Mouse (Mus musculus) heart, embryonic 13.5 days (tissue): ENCODE measurements around the gene Akap13. TPM values are rescaled to one million over a fixed set of nuclear protein-coding genes. Genes with fewer than 3 reads are reported as not detected.

Experiments used
- ATAC-seq: fragments of 200-750 bp; cut with Nextera tagmentation; 2 replicates; pipeline ENCODE4 v1.8.0; 2017; ENCODE audit warnings: moderate TSS enrichment; ENCODE audit not compliant: insufficient number of reproducible peaks, low FRiP score, low TSS enrichment; ENCODE audit errors: extremely low read depth
- H3K27ac ChIP-seq: fragments of 300-500 bp; sonication (generic); replicated peaks from 2 replicates; pipeline ENCODE4 v1.5.1; 2015; ENCODE audit warnings: moderate library complexity, mild to moderate bottlenecking, inconsistent platforms
- H3K27me3 ChIP-seq: fragments of 300-500 bp; sonication (generic); replicated peaks from 2 replicates; pipeline ENCODE4 v1.6.1; 2015; ENCODE audit warnings: mild to moderate bottlenecking, inconsistent platforms
- H3K36me3 ChIP-seq: fragments of 300-500 bp; sonication (generic); 2 replicates; pipeline ENCODE4 v1.6.1; 2015; ENCODE audit warnings: mild to moderate bottlenecking, inconsistent platforms
- H3K4me1 ChIP-seq: fragments of 300-500 bp; sonication (generic); 2 replicates; pipeline ENCODE4 v1.6.1; 2015; ENCODE audit warnings: inconsistent platforms
- H3K4me2 ChIP-seq: fragments of 300-500 bp; sonication (generic); 2 replicates; pipeline ENCODE4 v1.6.1; 2015; ENCODE audit warnings: inconsistent platforms, mild to moderate bottlenecking, moderate library complexity
- H3K4me3 ChIP-seq: fragments of 300-500 bp; sonication (generic); 2 replicates; pipeline ENCODE4 v1.5.1; 2015; ENCODE audit warnings: moderate library complexity, mild to moderate bottlenecking, inconsistent platforms
- H3K9ac ChIP-seq: fragments of 300-500 bp; sonication (generic); 2 replicates; pipeline ENCODE4 v1.6.1; 2015; ENCODE audit warnings: inconsistent platforms, mild to moderate bottlenecking, moderate library complexity
- H3K9me3 ChIP-seq: fragments of 300-500 bp; sonication (generic); 2 replicates; pipeline ENCODE4 v1.6.1; 2016; ENCODE audit warnings: inconsistent platforms
- WGBS: fragments of 180-500 bp; shearing (Covaris S2); methylation state at CpG from one replicate; pipeline ENCODE4 v1.1.7; 2015; ENCODE audit warnings: mixed read lengths; 5-methylcytosine and 5-hydroxymethylcytosine counted together
- polyA plus RNA-seq: library from polyadenylated mRNA; unstranded; fragments of >200 nt; fragmentation: Nextera tagmentation; extraction: Ambion mirVana; gene quantifications from 2 replicates; pipeline ENCODE4 v1.2.1, GENCODE M21; 2015

Gene Akap13
- polyA plus RNA-seq, 1 experiment from 2014 or later, result 41.8 TPM

GRCm38 (mm10) chr7:75620395-75620960 is 165.1 kb downstream of the Akap13 start:
- H3K4me3 ChIP-seq, result no peak overlapping the region
- peaks cover 16% of the 10 kb centered on the region for H3K4me1 ChIP-seq
- H3K27ac ChIP-seq, result no peak overlapping the region
- WGBS, result 80% methylated on average over 3 of the region's 3 CpGs
- no peak for ATAC-seq
- no peaks in the 10 kb centered on the region for H3K27me3 ChIP-seq
- H3K9me3 ChIP-seq, result no peaks in the 10 kb centered on the region
- H3K36me3 ChIP-seq, result peaks cover 49% of the 10 kb centered on the region
- H3K9ac ChIP-seq, result no peak overlapping the region
- H3K4me2 ChIP-seq, result no peak overlapping the region

- Histone ChIP-seq H3K4me3 (no peak overlapping the region), H3K9me3 (no peaks in the 10 kb centered on the region), H3K27ac (no peak overlapping the region), H3K4me1 (peaks cover 16% of the 10 kb centered on the region), H3K4me2 (no peak overlapping the region), H3K27me3 (no peaks in the 10 kb centered on the region), H3K9ac (no peak overlapping the region), H3K36me3 (peaks cover 44% of the 10 kb centered on the region)
- ATAC-seq, result no peak
- 69% methylated on average over 4 of the region's 4 CpGs for WGBS
These were observed 165.6 kb downstream of the Akap13 start for GRCm38 (mm10) chr7:75620976-75621375.

GRCm38 (mm10) chr7:75627831-75628230 is 172.5 kb downstream of the Akap13 start:
- Histone ChIP-seq H3K9me3 (0 out of 2 replicates have a peak, but pooled peaks cover 3% of the 10 kb centered on the region), H3K36me3 (peaks cover 15% of the 10 kb centered on the region), H3K4me3 (no peak overlapping the region), H3K27me3 (no peaks in the 10 kb centered on the region), H3K27ac (no peak overlapping the region), H3K9ac (no peak overlapping the region), H3K4me1 (peaks cover 19% of the 10 kb centered on the region), H3K4me2 (no peak overlapping the region)
- 65% methylated on average over 2 of the region's 2 CpGs for WGBS
- ATAC-seq, result no peak

DNA sequence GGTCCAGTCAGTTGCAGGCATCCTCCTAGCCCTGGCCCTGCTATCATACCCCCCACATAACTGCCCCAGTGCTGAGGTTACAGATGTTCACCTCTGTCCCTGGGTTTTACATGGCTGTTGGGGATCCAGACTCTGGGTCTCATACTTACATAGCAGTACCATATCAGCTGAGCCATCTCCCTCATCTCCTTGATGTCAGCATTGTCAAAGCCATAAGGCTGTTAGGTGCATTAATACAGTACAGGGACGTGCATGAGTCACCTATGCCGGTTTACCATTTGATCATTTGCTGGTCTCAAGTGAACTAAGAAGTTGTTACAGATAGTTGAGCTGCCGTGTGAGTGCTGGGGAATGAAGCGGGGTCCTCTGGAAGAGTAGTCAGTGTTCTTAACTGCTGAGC is 174.3 kb downstream of the Akap13 start:
- H3K27ac ChIP-seq, result no peak overlapping the region
- H3K36me3 ChIP-seq, result peaks cover 9% of the 10 kb centered on the region
- no peak overlapping the region for H3K9ac ChIP-seq
- H3K4me3 ChIP-seq, result no peak overlapping the region
- peaks cover 31% of the 10 kb centered on the region for H3K4me1 ChIP-seq
- no peaks in the 10 kb centered on the region for H3K27me3 ChIP-seq
- no peak overlapping the region for H3K4me2 ChIP-seq
- WGBS, result 89% methylated on average over 4 of the region's 4 CpGs
- 0 out of 2 replicates have a peak, but pooled peaks cover 3% of the 10 kb centered on the region for H3K9me3 ChIP-seq
- no peak for ATAC-seq

- no peak for ATAC-seq
- H3K9me3 ChIP-seq, result no peaks in the 10 kb centered on the region
- WGBS, result 51% methylated on average over 3 of the region's 3 CpGs
- H3K9ac ChIP-seq, result no peak overlapping the region
- peaks cover 26% of the 10 kb centered on the region for H3K4me1 ChIP-seq
- no peaks in the 10 kb centered on the region for H3K27me3 ChIP-seq
- no peak overlapping the region for H3K4me2 ChIP-seq
- H3K36me3 ChIP-seq, result no peaks in the 10 kb centered on the region
- no peak overlapping the region for H3K27ac ChIP-seq
- no peak overlapping the region for H3K4me3 ChIP-seq
These were observed 177.6 kb downstream of the Akap13 start for GRCm38 (mm10) chr7:75632941-75633340.

GRCm38 (mm10) chr7:75633393-75633792 is 178.1 kb downstream of the Akap13 start:
- Histone ChIP-seq H3K4me1 (peaks cover 23% of the 10 kb centered on the region), H3K9ac (no peak overlapping the region), H3K27ac (no peak overlapping the region), H3K9me3 (no peaks in the 10 kb centered on the region), H3K4me3 (no peak overlapping the region), H3K27me3 (no peaks in the 10 kb centered on the region), H3K4me2 (no peak overlapping the region), H3K36me3 (no peaks in the 10 kb centered on the region)
- ATAC-seq, result no peak

DNA sequence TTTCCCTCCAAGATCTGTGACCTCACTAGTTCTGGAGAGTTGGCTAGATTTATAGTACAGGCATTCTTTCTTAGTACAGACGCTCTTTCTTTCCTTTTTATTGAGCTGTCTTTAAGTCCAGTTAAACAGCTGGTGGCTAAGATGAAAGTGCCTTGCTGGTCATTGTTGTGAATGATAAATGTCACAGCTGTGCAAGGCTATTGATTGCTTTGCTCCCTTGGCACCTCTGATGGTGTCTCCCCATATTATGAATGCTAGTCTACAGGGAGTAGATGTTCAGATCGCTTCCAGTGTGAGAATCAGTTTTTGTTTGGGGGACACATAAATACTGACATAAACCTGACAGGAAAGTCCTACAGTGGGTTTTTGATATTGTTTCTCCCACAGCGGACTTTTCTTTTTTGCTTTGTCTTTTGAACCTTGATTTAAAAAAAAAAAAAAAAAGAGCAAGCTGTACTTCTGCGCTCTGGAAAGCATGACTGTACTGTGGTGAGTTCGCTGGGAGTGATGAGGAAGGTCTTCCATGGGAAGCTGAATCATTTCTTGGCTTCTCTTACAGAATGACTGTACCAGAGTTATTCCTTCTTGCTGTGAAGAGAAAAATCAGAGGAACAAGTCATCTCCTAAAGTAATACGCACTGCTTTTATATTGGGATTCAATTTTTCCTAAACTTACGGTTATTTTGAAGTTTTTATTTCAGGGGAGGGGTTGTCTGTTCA is 178.6 kb downstream of the Akap13 start:
- peak overlapping the region; percentile 17; the same call in 1 of the 2 replicates for H3K27ac ChIP-seq
- peaks cover 23% of the 10 kb centered on the region for H3K4me1 ChIP-seq
- H3K4me3 ChIP-seq, result no peak overlapping the region
- H3K9me3 ChIP-seq, result no peaks in the 10 kb centered on the region
- no peaks in the 10 kb centered on the region for H3K36me3 ChIP-seq
- no peaks in the 10 kb centered on the region for H3K27me3 ChIP-seq
- H3K9ac ChIP-seq, result no peak overlapping the region
- no peak overlapping the region for H3K4me2 ChIP-seq
- WGBS, result 82% methylated on average over 7 of the region's 7 CpGs
- ATAC-seq, result no peak

DNA sequence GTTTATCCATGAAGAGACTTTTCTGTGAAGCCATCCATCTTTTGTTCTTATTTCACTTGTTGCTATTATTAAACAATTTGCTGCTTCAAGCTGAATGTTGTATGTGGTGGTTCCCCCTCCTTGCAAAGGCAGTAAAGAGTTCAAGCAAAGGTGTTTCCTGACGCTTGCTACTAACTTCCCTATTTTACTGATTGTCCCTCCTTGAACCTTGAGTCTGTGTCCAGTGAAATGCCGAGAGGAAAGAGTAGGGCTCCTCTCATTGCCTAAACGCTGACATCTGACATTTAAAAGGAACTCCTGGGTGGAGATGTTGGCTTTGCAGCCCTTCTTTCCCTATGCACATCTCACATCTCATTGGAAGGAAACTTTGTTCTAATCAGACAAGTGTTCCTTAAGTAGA is 183.4 kb downstream of the Akap13 start:
- H3K27ac ChIP-seq, result 0 out of 2 replicates have a peak overlapping the region, but pooled peaks have one; percentile 10
- WGBS, result 44% methylated on average over 3 of the region's 3 CpGs
- no peaks in the 10 kb centered on the region for H3K27me3 ChIP-seq
- no peak overlapping the region for H3K4me3 ChIP-seq
- H3K4me1 ChIP-seq, result peaks cover 41% of the 10 kb centered on the region
- no peak overlapping the region for H3K4me2 ChIP-seq
- ATAC-seq, result no peak
- no peak overlapping the region for H3K9ac ChIP-seq
- H3K36me3 ChIP-seq, result no peaks in the 10 kb centered on the region
- no peaks in the 10 kb centered on the region for H3K9me3 ChIP-seq

DNA sequence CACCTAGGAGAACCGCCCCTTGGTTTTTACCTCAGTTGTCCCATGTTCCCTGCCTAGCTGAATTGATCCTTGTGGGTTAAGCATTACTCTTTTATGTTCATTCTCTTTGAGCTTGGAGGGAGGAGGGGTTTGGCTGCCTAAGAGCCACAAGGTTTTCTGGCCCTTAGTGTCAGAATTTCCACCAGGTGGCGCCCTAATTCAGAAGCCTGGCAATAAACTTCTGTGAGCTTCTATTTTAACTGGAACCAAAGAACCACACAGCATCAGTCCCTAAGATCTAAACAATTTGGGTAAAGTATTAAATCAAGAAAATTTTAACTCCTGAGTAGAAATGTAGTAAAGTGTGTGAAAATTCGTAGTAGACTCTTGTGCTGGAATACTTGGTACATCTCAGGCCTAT is 184.2 kb downstream of the Akap13 start:
- no peaks in the 10 kb centered on the region for H3K27me3 ChIP-seq
- H3K9me3 ChIP-seq, result no peaks in the 10 kb centered on the region
- no peak overlapping the region for H3K4me2 ChIP-seq
- no peak overlapping the region for H3K27ac ChIP-seq
- no peaks in the 10 kb centered on the region for H3K36me3 ChIP-seq
- no peak overlapping the region for H3K4me3 ChIP-seq
- H3K4me1 ChIP-seq, result peaks cover 47% of the 10 kb centered on the region
- ATAC-seq, result no peak
- 29% methylated on average over 3 of the region's 3 CpGs for WGBS
- no peak overlapping the region for H3K9ac ChIP-seq

DNA sequence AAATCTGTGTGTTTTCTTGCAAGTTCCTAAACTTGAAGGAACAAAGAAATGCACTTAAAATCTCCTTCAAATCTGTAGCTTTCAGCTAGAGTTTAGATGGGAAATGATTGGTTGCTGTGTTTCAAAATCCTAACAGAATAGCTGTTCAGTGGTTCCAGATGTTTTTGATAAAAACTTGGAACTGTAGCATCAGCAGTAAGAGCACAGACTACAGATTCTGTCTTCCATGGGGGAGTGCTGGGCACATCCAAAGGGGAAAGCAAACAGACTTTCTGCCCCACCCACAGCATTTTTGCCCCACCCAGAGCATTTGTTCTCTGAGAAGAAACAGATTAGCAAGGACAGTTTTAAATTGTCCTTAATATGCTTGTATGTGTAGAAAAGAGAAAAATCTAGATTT is 184.7 kb downstream of the Akap13 start:
- H3K9ac ChIP-seq, result no peak overlapping the region
- peaks cover 52% of the 10 kb centered on the region for H3K4me1 ChIP-seq
- no peak overlapping the region for H3K27ac ChIP-seq
- H3K4me2 ChIP-seq, result no peak overlapping the region
- no peak overlapping the region for H3K4me3 ChIP-seq
- H3K9me3 ChIP-seq, result no peaks in the 10 kb centered on the region
- no peak for ATAC-seq
- H3K27me3 ChIP-seq, result no peaks in the 10 kb centered on the region
- H3K36me3 ChIP-seq, result no peaks in the 10 kb centered on the region

DNA sequence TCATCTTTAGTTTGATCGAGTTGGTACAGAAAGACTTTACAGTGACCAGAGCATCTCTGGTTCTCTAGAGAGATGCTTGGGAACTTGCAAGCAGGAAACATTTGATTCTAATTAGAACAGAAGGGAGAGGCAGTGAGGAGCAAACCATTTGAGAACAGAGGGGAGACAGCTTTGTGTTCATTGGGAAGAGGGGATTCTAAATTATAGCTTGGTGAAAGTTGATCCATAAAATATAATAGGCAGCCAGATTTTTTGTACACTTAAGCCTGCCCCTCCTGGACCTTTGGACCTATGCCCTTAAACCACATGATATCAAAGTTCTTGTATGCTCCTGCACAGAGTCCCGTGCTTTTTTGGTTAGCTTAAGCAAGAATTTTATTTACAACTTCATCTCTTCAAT is 185.3 kb downstream of the Akap13 start:
- H3K27ac ChIP-seq, result peak overlapping the region; percentile 88
- no peaks in the 10 kb centered on the region for H3K36me3 ChIP-seq
- 75% methylated on average over 2 of the region's 2 CpGs for WGBS
- H3K4me3 ChIP-seq, result no peak overlapping the region
- no peaks in the 10 kb centered on the region for H3K27me3 ChIP-seq
- peaks cover 56% of the 10 kb centered on the region for H3K4me1 ChIP-seq
- ATAC-seq, result no peak
- no peak overlapping the region for H3K9ac ChIP-seq
- H3K9me3 ChIP-seq, result no peaks in the 10 kb centered on the region
- no peak overlapping the region for H3K4me2 ChIP-seq
